Mouse (Mus musculus) hindbrain, embryonic 13.5 days (tissue): ENCODE results near the gene Rhox2e. TPM values are rescaled to one million over a fixed set of nuclear protein-coding genes. Genes with fewer than 3 reads are reported as not detected.
"Not testable (repeated sequence)": the region's sequence is repeated elsewhere in the genome, so short reads cannot be mapped to it uniquely, and the experiment has no call there.

Experiments used
- ATAC-seq: fragments of 200-750 bp; cut with Nextera tagmentation; 2 replicates; pipeline ENCODE4 v1.8.0; 2017; ENCODE audit warnings: moderate TSS enrichment; ENCODE audit not compliant: low FRiP score
- H3K27ac ChIP-seq: fragments of 300-500 bp; sonication (generic); 2 replicates; pipeline ENCODE4 v1.5.1; 2015; ENCODE audit warnings: inconsistent platforms, mild to moderate bottlenecking, moderate library complexity
- H3K27me3 ChIP-seq: fragments of 300-500 bp; sonication (generic); 2 replicates; pipeline ENCODE4 v1.6.1; 2015; ENCODE audit warnings: mild to moderate bottlenecking, inconsistent platforms
- H3K36me3 ChIP-seq: fragments of 300-500 bp; sonication (generic); 2 replicates; pipeline ENCODE4 v1.6.1; 2015; ENCODE audit warnings: mild to moderate bottlenecking, inconsistent platforms
- H3K4me1 ChIP-seq: fragments of 300-500 bp; sonication (generic); replicated peaks from 2 replicates; pipeline ENCODE4 v1.6.1; 2015; ENCODE audit warnings: inconsistent platforms
- H3K4me2 ChIP-seq: fragments of 300-500 bp; sonication (generic); 2 replicates; pipeline ENCODE4 v1.6.1; 2015; ENCODE audit warnings: inconsistent platforms, mild to moderate bottlenecking, moderate library complexity
- H3K4me3 ChIP-seq: fragments of 300-500 bp; sonication (generic); 2 replicates; pipeline ENCODE4 v1.5.1; 2015; ENCODE audit warnings: mild to moderate bottlenecking, inconsistent platforms
- H3K9ac ChIP-seq: fragments of 300-500 bp; sonication (generic); 2 replicates; pipeline ENCODE4 v1.6.1; 2015; ENCODE audit warnings: mild to moderate bottlenecking, inconsistent platforms
- H3K9me3 ChIP-seq: fragments of 300-500 bp; sonication (generic); 2 replicates; pipeline ENCODE4 v1.6.1; 2016; ENCODE audit warnings: inconsistent platforms
- WGBS: fragments of 180-500 bp; shearing (Covaris S2); methylation state at CpG from one replicate; pipeline ENCODE4 v1.1.7; 2015; 5-methylcytosine and 5-hydroxymethylcytosine counted together
- polyA plus RNA-seq: library from polyadenylated mRNA; unstranded; fragments of >200 nt; fragmentation: Nextera tagmentation; extraction: Ambion mirVana; gene quantifications from 2 replicates; pipeline ENCODE4 v1.2.1, GENCODE M21; 2015

Gene Rhox2e
- polyA plus RNA-seq: not detected in 2 replicates

DNA sequence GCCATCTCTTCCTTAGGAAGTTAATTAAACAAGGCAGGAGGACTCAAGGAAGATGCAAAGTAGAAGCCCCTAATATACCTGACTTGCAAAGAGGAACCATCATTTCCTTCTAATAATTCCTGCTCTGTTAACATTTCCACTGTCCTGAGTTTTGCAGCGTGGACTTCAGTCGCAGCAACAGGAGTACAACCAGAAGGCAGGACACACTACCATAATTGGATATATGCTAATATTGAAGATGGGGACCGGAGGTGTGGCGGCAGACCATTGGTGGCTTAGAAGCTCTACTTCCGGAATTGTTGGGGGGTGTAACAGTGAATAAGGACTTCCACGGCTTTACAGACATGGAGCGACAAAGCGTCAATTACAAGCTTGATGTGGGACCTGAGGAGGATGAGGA is at the start of gene Rhox2e:
Gene Rhox2e, plus strand, starts transcription at position 301 of the 400 bp plus-strand sequence.
- not testable (repeated sequence) for H3K27me3 ChIP-seq, H3K9me3 ChIP-seq, H3K27ac ChIP-seq, H3K36me3 ChIP-seq, ATAC-seq, H3K9ac ChIP-seq, H3K4me3 ChIP-seq, H3K4me2 ChIP-seq, H3K4me1 ChIP-seq
- WGBS: 93% methylated on average over 3 of the region's 8 CpGs

DNA sequence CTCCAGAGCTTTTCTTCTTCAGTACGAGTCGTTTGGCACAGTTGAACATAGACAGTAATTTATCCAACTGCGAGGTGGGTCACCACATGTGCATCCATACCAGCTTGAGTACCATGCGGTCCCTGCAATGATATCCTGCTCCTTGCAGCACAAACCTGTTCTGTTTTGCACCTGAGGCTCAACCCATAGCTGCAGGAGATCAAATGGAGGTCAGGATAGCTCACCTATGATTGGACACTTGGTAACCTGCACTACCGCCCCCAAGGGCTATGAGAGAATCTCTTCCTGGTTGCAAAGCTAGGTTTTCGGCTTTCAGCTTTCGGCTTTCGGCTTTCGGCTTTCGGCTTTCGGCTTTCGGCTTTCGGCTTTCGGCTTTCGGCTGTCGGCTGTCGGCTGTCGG is 16.2 kb upstream of the Rhox2e start, which contains the start of gene Rhox4d:
Gene Rhox4d, plus strand, starts transcription at position 301 of the 400 bp plus-strand sequence.
- H3K9me3 ChIP-seq, H3K9ac ChIP-seq, H3K4me1 ChIP-seq, H3K27ac ChIP-seq, H3K36me3 ChIP-seq, ATAC-seq, H3K4me2 ChIP-seq, H3K4me3 ChIP-seq, H3K27me3 ChIP-seq: not testable (repeated sequence)
- 91% methylated on average over 16 of the region's 18 CpGs for WGBS

DNA sequence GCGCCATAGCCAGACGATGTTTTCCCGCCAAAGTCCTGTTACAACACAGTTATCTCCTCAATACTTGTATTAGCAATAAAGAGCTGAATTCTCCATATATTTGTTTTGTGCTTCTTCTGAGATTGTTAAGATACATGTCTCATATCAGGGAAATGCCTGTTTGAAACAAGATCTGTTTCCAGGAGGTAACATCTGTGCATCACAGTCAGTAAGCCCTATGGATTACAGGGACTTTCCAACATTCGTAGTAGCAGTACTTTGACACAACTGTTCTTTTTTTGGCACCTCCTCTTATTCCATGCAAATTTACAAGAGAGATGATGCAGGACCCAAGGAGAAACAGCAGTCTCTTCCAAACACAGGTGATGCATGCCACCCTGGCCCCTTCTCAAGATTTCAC is 11.5 kb downstream of the Rhox2e start, which contains the start of gene Rhox3e:
Gene Rhox3e, plus strand, starts transcription at position 301 of the 400 bp plus-strand sequence.
- not testable (repeated sequence) for H3K27me3 ChIP-seq, H3K27ac ChIP-seq, H3K4me3 ChIP-seq, H3K36me3 ChIP-seq, H3K4me1 ChIP-seq, ATAC-seq, H3K9me3 ChIP-seq, H3K9ac ChIP-seq, H3K4me2 ChIP-seq
- WGBS: 100% methylated on average over 1 of the region's 4 CpGs

DNA sequence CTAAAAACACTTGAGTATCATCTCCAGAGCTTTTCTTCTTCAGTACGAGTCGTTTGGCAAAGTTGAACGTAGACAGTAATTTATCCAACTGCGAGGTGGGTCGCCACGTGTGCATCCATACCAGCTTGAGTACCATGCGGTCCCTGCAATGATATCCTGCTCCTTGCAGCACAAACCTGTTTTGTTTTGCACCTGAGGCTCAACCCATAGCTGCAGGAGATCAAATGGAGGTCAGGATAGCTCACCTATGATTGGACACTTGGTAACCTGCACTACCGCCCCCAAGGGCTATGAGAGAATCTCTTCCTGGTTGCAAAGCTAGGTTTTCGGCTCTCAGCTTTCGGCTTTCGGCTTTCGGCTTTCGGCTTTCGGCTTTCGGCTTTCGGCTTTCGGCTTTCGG is 26.9 kb downstream of the Rhox2e start, which contains the start of gene Rhox4e:
Gene Rhox4e, plus strand, starts transcription at position 301 of the 400 bp plus-strand sequence.
- not testable (repeated sequence) for H3K36me3 ChIP-seq, H3K27ac ChIP-seq, H3K4me1 ChIP-seq, H3K9me3 ChIP-seq, ATAC-seq, H3K4me2 ChIP-seq, H3K4me3 ChIP-seq, H3K27me3 ChIP-seq, H3K9ac ChIP-seq
- over 99% methylated on average over 10 of the region's 18 CpGs for WGBS

DNA sequence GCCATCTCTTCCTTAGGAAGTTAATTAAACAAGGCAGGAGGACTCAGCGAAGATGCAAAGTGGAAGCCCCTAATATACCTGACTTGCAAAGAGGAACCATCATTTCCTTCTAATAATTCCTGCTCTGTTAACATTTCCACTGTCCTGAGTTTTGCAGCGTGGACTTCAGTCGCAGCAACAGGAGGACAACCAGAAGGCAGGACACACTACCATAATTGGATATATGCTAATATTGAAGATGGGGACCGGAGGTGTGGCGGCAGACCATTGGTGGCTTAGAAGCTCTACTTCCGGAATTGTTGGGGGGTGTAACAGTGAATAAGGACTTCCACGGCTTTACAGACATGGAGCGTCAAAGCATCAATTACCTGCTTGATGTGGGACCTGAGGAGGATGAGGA is 40.9 kb downstream of the Rhox2e start, which contains the start of gene Rhox2f:
Gene Rhox2f, plus strand, starts transcription at position 301 of the 400 bp plus-strand sequence.
- not testable (repeated sequence) for H3K27ac ChIP-seq, H3K4me3 ChIP-seq, H3K36me3 ChIP-seq, H3K9ac ChIP-seq, H3K4me2 ChIP-seq, H3K4me1 ChIP-seq, H3K9me3 ChIP-seq, H3K27me3 ChIP-seq, ATAC-seq
- 93% methylated on average over 8 of the region's 8 CpGs for WGBS

DNA sequence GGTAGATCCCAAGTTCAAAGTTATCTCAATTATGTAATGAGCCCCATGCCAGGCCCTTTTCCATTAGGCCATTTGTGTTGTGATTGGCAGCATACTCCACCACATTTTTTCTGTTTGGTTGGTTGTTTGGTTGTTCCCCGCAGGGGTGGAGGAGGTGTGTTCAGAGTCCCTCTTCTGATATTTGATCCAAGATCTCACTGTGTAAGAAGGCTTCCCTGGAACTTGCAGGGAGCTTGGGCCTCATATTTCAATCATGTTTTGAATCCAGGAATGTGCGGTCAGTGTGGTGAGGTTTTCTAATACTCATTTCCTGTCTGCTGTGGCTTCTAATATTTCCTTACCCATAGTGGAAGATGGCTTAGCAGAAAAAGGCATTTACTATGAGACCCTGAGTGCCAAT is 42.4 kb downstream of the Rhox2e start:
- H3K36me3 ChIP-seq, H3K4me1 ChIP-seq, H3K4me3 ChIP-seq, H3K9ac ChIP-seq, H3K27ac ChIP-seq, H3K9me3 ChIP-seq, ATAC-seq, H3K4me2 ChIP-seq, H3K27me3 ChIP-seq: not testable (repeated sequence)
- 65% methylated on average over 2 of the region's 2 CpGs for WGBS

DNA sequence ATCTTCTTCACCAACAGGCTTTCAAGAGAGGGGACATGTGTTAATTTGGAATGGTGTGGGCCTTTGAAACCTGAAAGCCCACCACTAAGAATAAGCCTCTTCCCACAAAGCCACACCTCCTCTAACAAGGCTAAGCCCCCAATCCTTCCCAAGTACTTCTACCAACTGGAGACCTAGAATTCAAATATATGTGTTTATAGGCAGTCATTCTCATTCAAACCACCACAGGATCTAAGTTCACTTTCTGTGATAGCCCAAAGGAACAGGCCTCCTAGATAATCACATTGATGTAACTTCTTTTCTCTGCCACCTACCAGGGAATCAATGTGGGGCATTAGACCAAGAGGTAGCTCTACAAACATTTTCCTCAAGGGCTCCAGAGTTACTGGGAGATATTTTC is 50.4 kb downstream of the Rhox2e start, which contains the start of gene Rhox3f:
Gene Rhox3f, plus strand, starts transcription at position 301 of the 400 bp plus-strand sequence.
- ATAC-seq, H3K9ac ChIP-seq, H3K36me3 ChIP-seq, H3K27me3 ChIP-seq, H3K4me2 ChIP-seq, H3K9me3 ChIP-seq, H3K4me1 ChIP-seq, H3K4me3 ChIP-seq, H3K27ac ChIP-seq: not testable (repeated sequence)

Other genes with a start within 250 kb of the Rhox2e start
- gene Rhox3a2, start 150.4 kb upstream of the Rhox2e start, polyA plus RNA-seq: not detected in 2 replicates
- gene Rhox4a2, start 139.6 kb upstream of the Rhox2e start, polyA plus RNA-seq: not detected in 2 replicates
- gene Rhox2b, start 118.4 kb upstream of the Rhox2e start, polyA plus RNA-seq: not detected in 2 replicates
- gene Rhox4b, start 98.0 kb upstream of the Rhox2e start, polyA plus RNA-seq: not detected in 2 replicates
- gene Rhox2c, start 76.8 kb upstream of the Rhox2e start, polyA plus RNA-seq: 0.94 TPM in 1 of 2 replicates, not detected in the other
- gene Rhox3c, start 71.9 kb upstream of the Rhox2e start, polyA plus RNA-seq: not detected in 2 replicates
- gene Rhox4c, start 50.1 kb upstream of the Rhox2e start, polyA plus RNA-seq: not detected in 2 replicates
- not detected in 2 replicates for gene Rhox2d, start 37.0 kb upstream of the Rhox2e start, polyA plus RNA-seq
- not detected in 2 replicates for gene Rhox4d, start 16.1 kb upstream of the Rhox2e start, polyA plus RNA-seq
- not detected in 2 replicates for gene Rhox3e, start 11.6 kb downstream of the Rhox2e start, polyA plus RNA-seq
- gene Rhox4e, start 27.0 kb downstream of the Rhox2e start, polyA plus RNA-seq: not detected in 2 replicates
- gene Rhox2f, start 41.0 kb downstream of the Rhox2e start, polyA plus RNA-seq: not detected in 2 replicates
- not detected in 2 replicates for gene Rhox3f, start 50.5 kb downstream of the Rhox2e start, polyA plus RNA-seq
- gene Rhox4f, start 77.3 kb downstream of the Rhox2e start, polyA plus RNA-seq: not detected in 2 replicates
- not detected in 2 replicates for gene Rhox3g, start 98.2 kb downstream of the Rhox2e start, polyA plus RNA-seq
- gene Rhox2g, start 113.0 kb downstream of the Rhox2e start, polyA plus RNA-seq: not detected in 2 replicates
- not detected in 2 replicates for gene Rhox4g, start 120.9 kb downstream of the Rhox2e start, polyA plus RNA-seq
- not detected in 2 replicates for gene Rhox3h, start 138.3 kb downstream of the Rhox2e start, polyA plus RNA-seq
- gene Rhox2h, start 142.8 kb downstream of the Rhox2e start, polyA plus RNA-seq: not detected in 2 replicates